Mouse (Mus musculus): ENCODE measurements around the gene Pcsk5. TPM values are rescaled to one million over a fixed set of nuclear protein-coding genes. Genes with fewer than 3 reads are reported as not detected.

The Pcsk5 gene
- polyA plus RNA-seq, 1 experiment from 2014 or later: 23.1 TPM

GRCm38 (mm10) chr19:17396802-17397201 is 440.6 kb downstream of the Pcsk5 start:
- Histone ChIP-seq H3K9me3 (no peaks in the 10 kb centered on the region), H3K36me3 (peaks cover 41% of the 10 kb centered on the region), H3K4me3 (no peak overlapping the region), H3K4me1 (peaks cover 15% of the 10 kb centered on the region), H3K27ac (no peak overlapping the region), H3K4me2 (replicated peaks) (no peak overlapping the region), H3K27me3 (no peaks in the 10 kb centered on the region), H3K9ac (no peak overlapping the region)
- 81% methylated on average over 4 of the region's 4 CpGs for WGBS
- no peak for ATAC-seq (ENCODE audit: low FRiP score, low read depth)

- H3K9me3 ChIP-seq: no peaks in the 10 kb centered on the region
- WGBS: under 1% methylated on average over 83 of the region's 83 CpGs
- peak within 1 kb of the TSS; percentile 6; the same call in 1 of the 2 replicates for H3K27ac ChIP-seq
Measured at GRCm38 (mm10) chr19:17393841-17394591, 443.4 kb downstream of the Pcsk5 start, which contains the start of gene Rfk. Gene Rfk, plus strand, starts transcription at chr19:17394043.

GRCm38 (mm10) chr19:17392866-17393265 is 444.6 kb downstream of the Pcsk5 start:
- peak overlapping the region; percentile 70 for H3K4me2 ChIP-seq (replicated peaks)
- H3K9me3 ChIP-seq: no peaks in the 10 kb centered on the region
- H3K4me1 ChIP-seq: peaks cover 15% of the 10 kb centered on the region
- peaks cover 12% of the 10 kb centered on the region for H3K36me3 ChIP-seq
- 0 out of 2 replicates have a peak overlapping the region, but pooled peaks have one; percentile 91 for H3K4me3 ChIP-seq
- no peak for ATAC-seq (ENCODE audit: low FRiP score, low read depth)
- no peak overlapping the region for H3K27ac ChIP-seq
- peaks cover 3% of the 10 kb centered on the region; the same call in 1 of the 2 replicates for H3K27me3 ChIP-seq
- 10% methylated on average over 3 of the region's 3 CpGs for WGBS
- no peak overlapping the region for H3K9ac ChIP-seq

More at GRCm38 (mm10) chr19:17393841-17394591, 443.4 kb downstream of the Pcsk5 start, which contains the start of gene Rfk:
- peak within 1 kb of the TSS; percentile 91 for H3K4me3 ChIP-seq
- H3K27me3 ChIP-seq: peaks cover 3% of the 10 kb centered on the region; the same call in 1 of the 2 replicates
- peaks cover 15% of the 10 kb centered on the region for H3K4me1 ChIP-seq
- H3K4me2 ChIP-seq (replicated peaks): peak within 1 kb of the TSS; percentile 70
- peak; percentile 98 for ATAC-seq (ENCODE audit: low FRiP score, low read depth)
- peak within 1 kb of the TSS; percentile 91 for H3K9ac ChIP-seq
- H3K36me3 ChIP-seq: peaks cover 22% of the 10 kb centered on the region

GRCm38 (mm10) chr19:17388404-17388803 is 449.0 kb downstream of the Pcsk5 start:
- Histone ChIP-seq H3K9me3 (no peaks in the 10 kb centered on the region), H3K4me2 (replicated peaks) (no peak overlapping the region), H3K27ac (no peak overlapping the region), H3K36me3 (no peaks in the 10 kb centered on the region), H3K4me3 (no peak overlapping the region), H3K4me1 (peaks cover 5% of the 10 kb centered on the region), H3K9ac (no peak overlapping the region), H3K27me3 (peaks cover 3% of the 10 kb centered on the region; the same call in 1 of the 2 replicates)
- 25% methylated on average over 2 of the region's 2 CpGs for WGBS
- ATAC-seq (ENCODE audit: low FRiP score, low read depth): no peak

GRCm38 (mm10) chr19:17386424-17386823 is 451.0 kb downstream of the Pcsk5 start:
- H3K36me3 ChIP-seq: no peaks in the 10 kb centered on the region
- H3K9me3 ChIP-seq: no peaks in the 10 kb centered on the region
- no peak overlapping the region for H3K9ac ChIP-seq
- no peak overlapping the region for H3K4me3 ChIP-seq
- WGBS: 64% methylated on average over 6 of the region's 6 CpGs
- no peak overlapping the region for H3K27ac ChIP-seq
- H3K4me1 ChIP-seq: no peaks in the 10 kb centered on the region
- H3K4me2 ChIP-seq (replicated peaks): no peak overlapping the region
- peaks cover 3% of the 10 kb centered on the region; the same call in 1 of the 2 replicates for H3K27me3 ChIP-seq
- no peak for ATAC-seq (ENCODE audit: low FRiP score, low read depth)

GRCm38 (mm10) chr19:17385426-17385825 is 452.0 kb downstream of the Pcsk5 start:
- Histone ChIP-seq H3K4me1 (no peaks in the 10 kb centered on the region), H3K27ac (no peak overlapping the region), H3K9me3 (no peaks in the 10 kb centered on the region), H3K4me3 (no peak overlapping the region), H3K9ac (no peak overlapping the region), H3K27me3 (0 out of 2 replicates have a peak, but pooled peaks cover 3% of the 10 kb centered on the region), H3K4me2 (replicated peaks) (no peak overlapping the region), H3K36me3 (no peaks in the 10 kb centered on the region)
- 72% methylated on average over 1 of the region's 1 CpGs for WGBS
- ATAC-seq (ENCODE audit: low FRiP score, low read depth): no peak

- no peaks in the 10 kb centered on the region for H3K9me3 ChIP-seq
- H3K27ac ChIP-seq: no peak overlapping the region
- ATAC-seq (ENCODE audit: low FRiP score, low read depth): no peak
- no peak overlapping the region for H3K4me3 ChIP-seq
- H3K4me2 ChIP-seq (replicated peaks): no peak overlapping the region
- H3K4me1 ChIP-seq: no peaks in the 10 kb centered on the region
- H3K9ac ChIP-seq: no peak overlapping the region
- 93% methylated on average over 4 of the region's 4 CpGs for WGBS
- 0 out of 2 replicates have a peak, but pooled peaks cover 3% of the 10 kb centered on the region for H3K27me3 ChIP-seq
- H3K36me3 ChIP-seq: no peaks in the 10 kb centered on the region
Measured at GRCm38 (mm10) chr19:17385022-17385421, 452.4 kb downstream of the Pcsk5 start.

- Histone ChIP-seq H3K36me3 (no peaks in the 10 kb centered on the region), H3K27ac (no peak overlapping the region), H3K9ac (no peak overlapping the region), H3K4me3 (no peak overlapping the region), H3K4me2 (replicated peaks) (no peak overlapping the region), H3K9me3 (no peaks in the 10 kb centered on the region), H3K27me3 (no peaks in the 10 kb centered on the region), H3K4me1 (no peaks in the 10 kb centered on the region)
- no peak for ATAC-seq (ENCODE audit: low FRiP score, low read depth)
- WGBS: 87% methylated on average over 6 of the region's 6 CpGs
Measured at GRCm38 (mm10) chr19:17382807-17383397, 454.5 kb downstream of the Pcsk5 start.

Measured in limb, embryonic 13.5 days (tissue).